Mouse (Mus musculus) layer of hippocampus, postnatal 25 days (tissue): ENCODE measurements around the gene Trio. TPM values are rescaled to one million over a fixed set of nuclear protein-coding genes. Genes with fewer than 3 reads are reported as not detected.

ENCODE experiments used
- DNase-seq, 2 experiments: peaks; one replicate each; pipeline ENCODE4 v3.0.0; 2022; ENCODE audit warnings: mixed read lengths in 2 of 2, low spot score in 1 of 2; ENCODE audit errors: extremely low spot score in 1 of 2
- total RNA-seq, 2 experiments: library from RNA; stranded (reverse); gene quantifications; 2 replicates each; pipeline ENCODE4 v1.2.3; 2021

Gene Trio
- total RNA-seq: 100 to 1,000 TPM; 251 to 305 TPM

GRCm38 (mm10) chr15:28025447-28026166 lies at the start of gene Trio:
TSS of gene Trio (minus strand) at chr15:28025848.
- peak; percentile 94 to 99 for DNase-seq

- DNase-seq: no peak
These were observed 48.8 kb upstream of the Trio start for GRCm38 (mm10) chr15:28074416-28074970.

- no peak for DNase-seq
These were observed 46.0 kb upstream of the Trio start for GRCm38 (mm10) chr15:28071601-28072000.

GRCm38 (mm10) chr15:28070771-28071419 lies 45.2 kb upstream of the Trio start:
- no peak for DNase-seq

- DNase-seq: no peak
These were observed 44.6 kb upstream of the Trio start for GRCm38 (mm10) chr15:28070221-28070620.

GRCm38 (mm10) chr15:28067373-28067772 lies 41.7 kb upstream of the Trio start:
- DNase-seq: no peak

- DNase-seq: no peak
These were observed 40.8 kb upstream of the Trio start for GRCm38 (mm10) chr15:28066468-28066867.

GRCm38 (mm10) chr15:28065572-28065971 lies 39.9 kb upstream of the Trio start:
- no peak for DNase-seq

GRCm38 (mm10) chr15:28064733-28065088 lies 39.1 kb upstream of the Trio start:
- DNase-seq: no peak

GRCm38 (mm10) chr15:28064081-28064732 lies 38.6 kb upstream of the Trio start:
- no peak for DNase-seq

GRCm38 (mm10) chr15:28063466-28063865 lies 37.8 kb upstream of the Trio start:
- no peak for DNase-seq

GRCm38 (mm10) chr15:28062016-28062415 lies 36.4 kb upstream of the Trio start:
- DNase-seq: no peak

GRCm38 (mm10) chr15:28060977-28061376 lies 35.3 kb upstream of the Trio start:
- no peak for DNase-seq

GRCm38 (mm10) chr15:28060423-28060822 lies 34.8 kb upstream of the Trio start:
- no peak for DNase-seq

GRCm38 (mm10) chr15:28057545-28057944 lies 31.9 kb upstream of the Trio start:
- DNase-seq: no peak

- DNase-seq: no peak
These were observed 29.1 kb upstream of the Trio start for GRCm38 (mm10) chr15:28054731-28055130.

GRCm38 (mm10) chr15:28054111-28054510 lies 28.5 kb upstream of the Trio start:
- no peak for DNase-seq

GRCm38 (mm10) chr15:28053226-28053625 lies 27.6 kb upstream of the Trio start:
- DNase-seq: no peak

- DNase-seq: no peak
These were observed 26.2 kb upstream of the Trio start for GRCm38 (mm10) chr15:28051811-28052210.

- peak in 1 of 2 experiments; percentile 33 for DNase-seq
These were observed 25.5 kb upstream of the Trio start for GRCm38 (mm10) chr15:28051104-28051625.

GRCm38 (mm10) chr15:28047711-28048110 lies 22.1 kb upstream of the Trio start:
- DNase-seq: no peak
